Mouse (Mus musculus): Measurements from ENCODE around the gene Scd3. TPM values are rescaled to one million over a fixed set of nuclear protein-coding genes. Genes with fewer than 3 reads are reported as not detected.

Scd3 gene
- polyA plus RNA-seq, 1 experiment from 2014 or later, result 0.50 TPM

DNA sequence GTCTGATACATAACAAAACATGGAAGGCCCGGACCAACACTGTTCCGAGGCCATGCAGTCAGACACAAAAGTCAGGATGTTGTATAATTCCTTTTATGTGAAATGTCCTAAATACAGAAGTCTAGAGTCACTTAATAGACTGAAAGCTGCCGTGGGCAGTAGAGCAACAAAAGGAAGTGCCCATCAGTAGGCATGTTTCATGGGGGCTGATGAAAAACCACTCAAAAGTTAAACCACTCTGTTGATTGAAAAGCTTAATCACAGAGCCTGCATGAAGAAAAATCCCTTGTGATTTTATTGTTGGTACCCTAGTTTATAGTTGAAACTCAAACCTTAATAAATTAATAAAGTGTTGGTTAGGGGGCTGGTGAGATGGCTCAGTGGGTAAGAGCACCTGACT, 60.5 kb downstream of the Scd3 start:
- no peak for TF ChIP-seq EP300 (IDR thresholded peaks at IDR 0.05)
- no peak for TF ChIP-seq CTCF (IDR thresholded peaks at IDR 0.05)
- 0 out of 2 replicates have a peak, but pooled peaks cover 5% of the 10 kb centered on the region for H3K4me1 ChIP-seq (ENCODE audit: insufficient read depth, low read depth, low read length)
- no peak overlapping the region for H3K4me2 ChIP-seq (replicated peaks; ENCODE audit: low read depth, low read length)
- ATAC-seq, result no peak
- DNase-seq (ENCODE audit: low spot score), result no peak
- no peaks in the 10 kb centered on the region for H3K9me3 ChIP-seq (ENCODE audit: low read length)
- H3K27ac ChIP-seq (ENCODE audit: low read length), result no peak overlapping the region
- H3K36me3 ChIP-seq (ENCODE audit: insufficient read depth, low read length), result no peaks in the 10 kb centered on the region
- WGBS, result 78% methylated on average over 3 of the region's 3 CpGs
- H3K9ac ChIP-seq (replicated peaks; ENCODE audit: low read depth), result no peak overlapping the region
- no peaks in the 10 kb centered on the region for H3K27me3 ChIP-seq (replicated peaks; ENCODE audit: insufficient read depth, low read length)
- H3K4me3 ChIP-seq (ENCODE audit: low read depth, low read length), result no peak overlapping the region

GRCm38 (mm10) chr19:44264226-44264625, 61.2 kb downstream of the Scd3 start:
- H3K9me3 ChIP-seq (ENCODE audit: low read length), result no peaks in the 10 kb centered on the region
- H3K36me3 ChIP-seq (ENCODE audit: insufficient read depth, low read length), result no peaks in the 10 kb centered on the region
- ATAC-seq (no peak), DNase-seq (ENCODE audit: low spot score) (no peak)
- no peak overlapping the region for H3K9ac ChIP-seq (replicated peaks; ENCODE audit: low read depth)
- TF ChIP-seq CTCF (IDR thresholded peaks at IDR 0.05) (no peak), EP300 (IDR thresholded peaks at IDR 0.05) (no peak)
- no peaks in the 10 kb centered on the region for H3K27me3 ChIP-seq (replicated peaks; ENCODE audit: insufficient read depth, low read length)
- no peak overlapping the region for H3K4me2 ChIP-seq (replicated peaks; ENCODE audit: low read depth, low read length)
- 63% methylated on average over 9 of the region's 9 CpGs for WGBS
- 0 out of 2 replicates have a peak, but pooled peaks cover 5% of the 10 kb centered on the region for H3K4me1 ChIP-seq (ENCODE audit: insufficient read depth, low read depth, low read length)
- no peak overlapping the region for H3K4me3 ChIP-seq (ENCODE audit: low read depth, low read length)
- H3K27ac ChIP-seq (ENCODE audit: low read length), result no peak overlapping the region

GRCm38 (mm10) chr19:44265300-44265699, 62.2 kb downstream of the Scd3 start:
- no peaks in the 10 kb centered on the region for H3K27me3 ChIP-seq (replicated peaks; ENCODE audit: insufficient read depth, low read length)
- H3K27ac ChIP-seq (ENCODE audit: low read length), result no peak overlapping the region
- TF ChIP-seq EP300 (IDR thresholded peaks at IDR 0.05) (no peak), CTCF (IDR thresholded peaks at IDR 0.05) (no peak)
- WGBS, result 73% methylated on average over 7 of the region's 7 CpGs
- H3K4me2 ChIP-seq (replicated peaks; ENCODE audit: low read depth, low read length), result no peak overlapping the region
- H3K9ac ChIP-seq (replicated peaks; ENCODE audit: low read depth), result no peak overlapping the region
- no peak overlapping the region for H3K4me3 ChIP-seq (ENCODE audit: low read depth, low read length)
- H3K9me3 ChIP-seq (ENCODE audit: low read length), result no peaks in the 10 kb centered on the region
- no peak for ATAC-seq
- no peaks in the 10 kb centered on the region for H3K36me3 ChIP-seq (ENCODE audit: insufficient read depth, low read length)
- 0 out of 2 replicates have a peak, but pooled peaks cover 5% of the 10 kb centered on the region for H3K4me1 ChIP-seq (ENCODE audit: insufficient read depth, low read depth, low read length)
- no peak for DNase-seq (ENCODE audit: low spot score)

- H3K4me3 ChIP-seq (ENCODE audit: low read depth, low read length), result no peak overlapping the region
- 61% methylated on average over 5 of the region's 5 CpGs for WGBS
- TF ChIP-seq EP300 (IDR thresholded peaks at IDR 0.05) (no peak), CTCF (IDR thresholded peaks at IDR 0.05) (no peak)
Observed at GRCm38 (mm10) chr19:44265911-44266337, 62.9 kb downstream of the Scd3 start.

DNA sequence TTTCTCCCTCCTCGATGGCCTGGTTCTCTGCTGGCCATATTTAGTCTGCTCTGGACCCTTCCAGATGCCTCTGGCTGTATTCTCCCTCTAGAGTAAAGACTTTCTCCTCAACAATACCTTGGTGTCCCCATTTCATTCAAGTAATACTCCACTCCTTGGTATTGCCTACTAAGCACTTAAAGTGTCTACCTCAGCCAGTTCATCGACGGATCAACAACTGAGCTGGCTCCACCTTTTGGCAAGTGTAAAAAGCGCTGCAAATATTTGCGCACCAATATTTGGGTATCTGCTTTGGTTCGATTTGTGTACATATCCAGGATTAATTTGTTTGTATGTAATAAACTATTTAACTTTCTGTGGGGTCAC, 63.4 kb downstream of the Scd3 start:
- Histone ChIP-seq H3K4me1 (ENCODE audit: insufficient read depth, low read depth, low read length) (0 out of 2 replicates have a peak, but pooled peaks cover 5% of the 10 kb centered on the region), H3K27ac (ENCODE audit: low read length) (peak overlapping the region; percentile 93; the same call in 1 of the 2 replicates), H3K4me3 (ENCODE audit: low read depth, low read length) (peak overlapping the region; percentile 56; the same call in 1 of the 2 replicates), H3K36me3 (ENCODE audit: insufficient read depth, low read length) (no peaks in the 10 kb centered on the region), H3K4me2 (replicated peaks; ENCODE audit: low read depth, low read length) (peak overlapping the region; percentile 77), H3K27me3 (replicated peaks; ENCODE audit: insufficient read depth, low read length) (no peaks in the 10 kb centered on the region), H3K9me3 (ENCODE audit: low read length) (no peaks in the 10 kb centered on the region), H3K9ac (replicated peaks; ENCODE audit: low read depth) (no peak overlapping the region)
- 12% methylated on average over 6 of the region's 6 CpGs for WGBS
- ATAC-seq (no peak), DNase-seq (ENCODE audit: low spot score) (peak; percentile 53)
- TF ChIP-seq EP300 (IDR thresholded peaks at IDR 0.05), result no peak
- peak; percentile 40 for TF ChIP-seq CTCF (IDR thresholded peaks at IDR 0.05)

More at GRCm38 (mm10) chr19:44265911-44266337, 62.9 kb downstream of the Scd3 start:
- Histone ChIP-seq H3K9me3 (ENCODE audit: low read length) (no peaks in the 10 kb centered on the region), H3K9ac (replicated peaks; ENCODE audit: low read depth) (no peak overlapping the region), H3K4me1 (ENCODE audit: insufficient read depth, low read depth, low read length) (0 out of 2 replicates have a peak, but pooled peaks cover 5% of the 10 kb centered on the region), H3K27me3 (replicated peaks; ENCODE audit: insufficient read depth, low read length) (no peaks in the 10 kb centered on the region), H3K36me3 (ENCODE audit: insufficient read depth, low read length) (no peaks in the 10 kb centered on the region), H3K27ac (ENCODE audit: low read length) (peak overlapping the region; percentile 16; the same call in 1 of the 2 replicates), H3K4me2 (replicated peaks; ENCODE audit: low read depth, low read length) (no peak overlapping the region)
- no peak for ATAC-seq
- DNase-seq (ENCODE audit: low spot score), result no peak

GRCm38 (mm10) chr19:44266824-44267498, 63.9 kb downstream of the Scd3 start:
- H3K9ac ChIP-seq (replicated peaks; ENCODE audit: low read depth), result peak overlapping the region; percentile 63
- H3K4me3 ChIP-seq (ENCODE audit: low read depth, low read length), result peak overlapping the region; percentile 56
- under 1% methylated on average over 41 of the region's 43 CpGs for WGBS
- ATAC-seq, result peak; percentile 99
- H3K27me3 ChIP-seq (replicated peaks; ENCODE audit: insufficient read depth, low read length), result no peaks in the 10 kb centered on the region
- 0 out of 2 replicates have a peak, but pooled peaks cover 5% of the 10 kb centered on the region for H3K4me1 ChIP-seq (ENCODE audit: insufficient read depth, low read depth, low read length)
- H3K36me3 ChIP-seq (ENCODE audit: insufficient read depth, low read length), result no peaks in the 10 kb centered on the region
- peak; percentile 61 for TF ChIP-seq CTCF (IDR thresholded peaks at IDR 0.05)
- 0 out of 2 replicates have a peak, but pooled peaks have one; percentile 46 for TF ChIP-seq EP300 (IDR thresholded peaks at IDR 0.05)
- DNase-seq (ENCODE audit: low spot score), result peak; percentile 96
- H3K9me3 ChIP-seq (ENCODE audit: low read length), result no peaks in the 10 kb centered on the region
- H3K27ac ChIP-seq (ENCODE audit: low read length), result peak overlapping the region; percentile 93
- H3K4me2 ChIP-seq (replicated peaks; ENCODE audit: low read depth, low read length), result peak overlapping the region; percentile 77
